Mouse (Mus musculus): ENCODE measurements around the gene Scgb2b27.

- TF ChIP-seq CTCF (IDR thresholded peaks at IDR 0.05; ENCODE audit: control insufficient read depth, insufficient read depth, low read length): no peak
- TF ChIP-seq POLR2A (IDR thresholded peaks at IDR 0.05; ENCODE audit: borderline replicate concordance, control insufficient read depth, low read depth, low read length): no peak
Observed at GRCm38 (mm10) chr7:34030026-34030425, 16.3 kb upstream of the Scgb2b27 start.
